Mouse (Mus musculus) hindbrain, postnatal 0 days (tissue): Measurements from ENCODE around the gene Rundc3a. TPM values are rescaled to one million over a fixed set of nuclear protein-coding genes. Genes with fewer than 3 reads are reported as not detected.

ENCODE experiments used
- ATAC-seq: fragments of 200-750 bp; cut with Nextera tagmentation; 2 replicates; pipeline ENCODE4 v1.8.0; 2017; ENCODE audit warnings: mild to moderate bottlenecking, moderate TSS enrichment, moderate library complexity
- DNase-seq: peaks from one replicate; pipeline ENCODE4 v3.0.0-alpha.2; 2015; ENCODE audit warnings: low spot score
- H3K27ac ChIP-seq: fragments of 300-500 bp; sonication (generic); 2 replicates; pipeline ENCODE4 v1.5.1; 2014; ENCODE audit warnings: mild to moderate bottlenecking
- H3K27me3 ChIP-seq: fragments of 300-500 bp; sonication (generic); 2 replicates; pipeline ENCODE4 v1.6.1; 2014; ENCODE audit warnings: low read length, mixed read lengths; ENCODE audit not compliant: insufficient read depth
- H3K36me3 ChIP-seq: fragments of 300-500 bp; sonication (generic); 2 replicates; pipeline ENCODE4 v1.6.1; 2014; ENCODE audit warnings: low read length, mixed read lengths; ENCODE audit not compliant: insufficient read depth
- H3K4me1 ChIP-seq: fragments of 300-500 bp; sonication (generic); 2 replicates; pipeline ENCODE4 v1.6.1; 2014; ENCODE audit warnings: antibody characterized with exemption, low read length, mixed read lengths; ENCODE audit not compliant: insufficient read depth
- H3K4me2 ChIP-seq: fragments of 300-500 bp; sonication (generic); 2 replicates; pipeline ENCODE4 v1.6.1; 2014; ENCODE audit warnings: low read depth, mild to moderate bottlenecking, low read length, moderate library complexity, mixed read lengths
- H3K4me3 ChIP-seq: fragments of 300-500 bp; sonication (generic); 2 replicates; pipeline ENCODE4 v1.5.1; 2014; ENCODE audit warnings: low read length
- H3K9ac ChIP-seq: fragments of 300-500 bp; sonication (generic); replicated peaks from 2 replicates; pipeline ENCODE4 v1.6.1; 2014; ENCODE audit warnings: mild to moderate bottlenecking, low read length, moderate library complexity, mixed read lengths
- H3K9me3 ChIP-seq: fragments of 300-500 bp; sonication (generic); 2 replicates; pipeline ENCODE4 v1.6.1; 2016; ENCODE audit warnings: low read length, mixed read lengths
- CTCF ChIP-seq: IDR thresholded peaks from 2 replicates; pipeline ENCODE4 v1.5.1; 2016; ENCODE audit warnings: antibody characterized with exemption, control low read depth, low read depth
- WGBS: fragments of 180-500 bp; shearing (Covaris S2); extraction: QIAGEN DNeasy Blood & Tissue Kit; methylation state at CpG from one replicate; pipeline ENCODE4 v1.1.7; 2014; 5-methylcytosine and 5-hydroxymethylcytosine counted together
- polyA plus RNA-seq: library from polyadenylated mRNA; unstranded; fragments of >200 nt; fragmentation: Nextera tagmentation; extraction: Ambion mirVana; gene quantifications from 2 replicates; pipeline ENCODE4 v1.2.1, GENCODE M21; 2015
- total RNA-seq: library from RNA; depleted of rRNA; stranded (reverse); fragments of >200 nt; gene quantifications from 2 replicates; pipeline ENCODE4 v1.2.3, GENCODE M21; 2014

Rundc3a gene
- total and polyA plus RNA-seq, 2 experiments from 2014 or later: 114 to 310 TPM

DNA sequence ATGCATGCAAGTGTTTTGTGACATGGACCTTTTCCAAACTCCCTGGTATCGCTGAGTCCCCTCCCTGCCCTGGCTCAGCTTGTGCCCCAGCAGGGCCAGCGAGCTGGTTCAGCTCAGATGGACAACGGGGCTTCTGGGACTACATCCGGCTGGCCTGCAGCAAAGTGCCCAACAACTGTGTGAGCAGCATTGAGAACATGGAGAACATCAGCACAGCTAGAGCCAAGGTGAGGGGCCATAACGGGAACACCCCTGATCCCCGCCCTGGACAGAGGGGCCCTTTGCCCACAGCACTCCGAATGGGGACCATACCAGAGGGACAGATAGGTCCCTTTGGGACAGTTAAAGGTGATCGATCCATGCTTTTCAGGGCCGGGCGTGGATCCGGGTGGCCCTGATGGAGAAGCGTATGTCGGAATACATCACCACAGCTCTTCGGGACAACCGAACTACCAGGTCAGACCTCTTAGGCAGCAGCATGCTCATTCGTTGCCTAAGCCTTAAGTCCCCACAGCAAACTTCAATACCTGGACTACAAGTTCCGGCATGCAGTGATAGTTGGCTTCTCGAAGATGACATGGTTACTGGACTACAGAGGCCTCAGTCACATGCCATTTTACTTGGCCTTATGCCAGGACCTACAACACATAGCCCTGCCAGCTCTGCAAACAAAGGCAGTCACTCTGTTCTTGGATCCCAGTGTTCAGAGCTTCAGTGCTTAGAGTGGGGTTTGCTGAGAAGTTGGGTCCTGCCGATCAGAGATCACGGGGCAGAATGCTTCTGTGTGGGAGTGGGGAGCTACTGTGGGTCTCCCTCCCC is 5.0 kb downstream of the Rundc3a start:
- Histone ChIP-seq H3K36me3 (peaks cover 33% of the 10 kb centered on the region), H3K9me3 (no peaks in the 10 kb centered on the region), H3K9ac (no peak overlapping the region), H3K4me3 (no peak overlapping the region), H3K4me2 (no peak overlapping the region), H3K27ac (no peak overlapping the region), H3K27me3 (no peaks in the 10 kb centered on the region), H3K4me1 (peaks cover 27% of the 10 kb centered on the region)
- WGBS: 70% methylated on average over 20 of the region's 20 CpGs
- ATAC-seq (peak; percentile 41; the same call in 1 of the 2 replicates), DNase-seq (peak; percentile 83)
- no peak for TF ChIP-seq CTCF

DNA sequence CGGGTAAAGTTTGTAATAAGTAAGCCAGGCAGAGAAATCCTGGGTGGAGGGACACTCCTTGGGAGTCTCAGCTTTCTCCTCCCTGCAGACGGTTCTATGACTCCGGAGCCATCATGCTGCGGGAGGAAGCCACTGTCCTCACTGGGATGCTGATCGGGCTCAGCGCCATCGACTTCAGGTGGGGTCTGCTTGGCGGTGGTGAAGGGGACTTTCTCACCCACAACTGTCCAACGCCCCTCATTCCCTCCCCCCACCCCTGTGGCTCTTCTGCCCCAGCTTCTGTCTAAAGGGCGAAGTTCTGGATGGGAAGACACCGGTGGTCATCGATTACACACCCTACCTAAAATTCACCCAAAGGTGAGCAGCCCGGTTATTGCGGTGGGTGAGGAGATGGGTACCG is 5.9 kb downstream of the Rundc3a start:
- Histone ChIP-seq H3K9ac (no peak overlapping the region), H3K9me3 (no peaks in the 10 kb centered on the region), H3K36me3 (peaks cover 42% of the 10 kb centered on the region), H3K27me3 (no peaks in the 10 kb centered on the region), H3K4me2 (no peak overlapping the region), H3K4me3 (no peak overlapping the region), H3K27ac (no peak overlapping the region), H3K4me1 (peaks cover 25% of the 10 kb centered on the region)
- no peak for TF ChIP-seq CTCF
- ATAC-seq: no peak
- 31% methylated on average over 15 of the region's 15 CpGs for WGBS
- no peak for DNase-seq

DNA sequence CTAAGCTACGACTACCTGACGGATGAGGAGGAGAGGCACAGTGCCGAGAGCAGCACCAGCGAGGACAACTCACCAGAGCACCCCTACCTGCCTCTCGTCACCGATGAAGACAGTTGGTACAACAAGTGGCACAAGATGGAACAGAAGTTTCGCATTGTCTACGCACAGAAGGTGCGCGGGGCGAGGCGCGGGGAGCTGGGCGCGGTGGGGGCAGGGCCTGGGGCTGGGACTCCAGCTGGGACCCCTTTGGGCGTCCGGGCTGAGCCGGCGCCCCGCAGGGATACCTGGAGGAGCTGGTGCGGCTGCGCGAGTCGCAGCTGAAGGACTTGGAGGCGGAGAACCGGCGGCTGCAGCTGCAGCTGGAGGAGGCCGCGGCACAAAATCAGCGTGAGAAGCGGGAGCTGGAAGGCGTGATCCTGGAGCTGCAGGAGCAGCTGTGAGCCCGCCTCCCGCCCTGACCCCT is 6.4 kb downstream of the Rundc3a start:
- H3K36me3 ChIP-seq: peaks cover 48% of the 10 kb centered on the region
- H3K4me2 ChIP-seq: no peak overlapping the region
- TF ChIP-seq CTCF: no peak
- peaks cover 19% of the 10 kb centered on the region for H3K4me1 ChIP-seq
- DNase-seq (no peak), ATAC-seq (no peak)
- H3K4me3 ChIP-seq: no peak overlapping the region
- no peak overlapping the region for H3K27ac ChIP-seq
- H3K9ac ChIP-seq: no peak overlapping the region
- H3K9me3 ChIP-seq: no peaks in the 10 kb centered on the region
- H3K27me3 ChIP-seq: no peaks in the 10 kb centered on the region
- WGBS: 9% methylated on average over 34 of the region's 34 CpGs

DNA sequence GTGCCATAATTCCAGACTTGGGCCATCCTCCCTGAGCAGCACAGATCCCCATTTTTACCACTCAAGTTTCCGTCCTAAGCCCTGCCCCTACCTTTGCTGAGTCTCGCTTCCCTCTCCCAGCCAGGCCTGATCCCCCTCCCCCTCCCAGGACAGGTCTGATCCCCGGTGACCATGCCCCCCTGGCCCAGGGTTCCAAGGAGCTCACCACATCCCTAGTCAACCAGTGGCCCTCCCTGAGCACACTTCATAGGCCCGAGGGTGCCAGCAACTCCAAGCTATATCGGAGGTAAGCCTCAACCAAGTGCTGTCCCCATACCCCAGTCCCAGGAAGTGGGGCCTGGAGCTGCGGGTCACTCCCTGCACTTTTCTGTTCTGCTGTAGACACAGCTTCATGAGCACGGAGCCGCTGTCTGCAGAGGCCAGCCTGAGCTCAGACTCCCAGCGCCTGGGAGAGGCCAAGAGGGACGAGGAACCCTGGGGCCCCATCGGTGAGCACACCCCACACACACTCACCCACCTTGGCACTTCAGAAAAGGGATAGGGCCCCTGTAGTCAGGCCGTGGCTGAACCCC is 7.4 kb downstream of the Rundc3a start:
- no peak for DNase-seq
- no peak overlapping the region for H3K9ac ChIP-seq
- no peak overlapping the region for H3K4me2 ChIP-seq
- no peak overlapping the region for H3K4me3 ChIP-seq
- H3K36me3 ChIP-seq: peaks cover 48% of the 10 kb centered on the region
- TF ChIP-seq CTCF: no peak
- H3K27ac ChIP-seq: no peak overlapping the region
- H3K27me3 ChIP-seq: no peaks in the 10 kb centered on the region
- H3K9me3 ChIP-seq: no peaks in the 10 kb centered on the region
- H3K4me1 ChIP-seq: peaks cover 11% of the 10 kb centered on the region
- 39% methylated on average over 12 of the region's 12 CpGs for WGBS
- ATAC-seq: no peak

DNA sequence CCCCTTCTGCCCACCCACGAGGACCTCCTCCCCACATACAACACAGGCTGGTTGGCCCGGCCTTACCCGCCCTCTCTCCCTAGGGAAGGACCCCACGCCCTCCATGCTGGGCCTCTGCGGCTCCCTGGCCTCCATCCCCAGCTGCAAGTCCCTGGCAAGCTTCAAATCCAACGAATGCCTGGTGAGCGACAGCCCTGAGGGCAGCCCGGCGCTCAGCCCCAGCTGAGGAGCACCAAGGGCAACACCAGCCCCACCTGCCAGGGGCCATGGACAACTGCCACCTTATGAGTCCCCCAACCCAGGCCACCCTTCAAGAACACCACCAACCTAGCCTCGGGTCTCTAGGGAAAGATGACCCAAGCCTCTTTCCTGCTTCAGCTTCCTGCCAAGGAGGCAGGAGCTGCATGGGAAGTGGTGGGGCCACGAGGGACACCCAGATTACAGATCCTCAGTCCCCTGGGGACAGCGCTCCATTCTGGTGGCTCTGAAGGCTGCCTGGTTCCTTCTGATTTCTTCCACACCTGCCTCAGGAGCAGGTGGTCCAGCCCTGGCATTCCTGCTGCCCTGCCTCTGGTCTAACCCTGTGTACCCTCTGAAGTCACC is 8.8 kb downstream of the Rundc3a start:
- peaks cover 12% of the 10 kb centered on the region; the same call in 1 of the 2 replicates for H3K4me1 ChIP-seq
- no peaks in the 10 kb centered on the region for H3K9me3 ChIP-seq
- ATAC-seq (no peak), DNase-seq (no peak)
- no peak overlapping the region for H3K9ac ChIP-seq
- no peak overlapping the region for H3K27ac ChIP-seq
- peaks cover 48% of the 10 kb centered on the region for H3K36me3 ChIP-seq
- no peak overlapping the region for H3K4me2 ChIP-seq
- H3K4me3 ChIP-seq: no peak overlapping the region
- TF ChIP-seq CTCF: no peak
- no peaks in the 10 kb centered on the region for H3K27me3 ChIP-seq
- 42% methylated on average over 12 of the region's 12 CpGs for WGBS

DNA sequence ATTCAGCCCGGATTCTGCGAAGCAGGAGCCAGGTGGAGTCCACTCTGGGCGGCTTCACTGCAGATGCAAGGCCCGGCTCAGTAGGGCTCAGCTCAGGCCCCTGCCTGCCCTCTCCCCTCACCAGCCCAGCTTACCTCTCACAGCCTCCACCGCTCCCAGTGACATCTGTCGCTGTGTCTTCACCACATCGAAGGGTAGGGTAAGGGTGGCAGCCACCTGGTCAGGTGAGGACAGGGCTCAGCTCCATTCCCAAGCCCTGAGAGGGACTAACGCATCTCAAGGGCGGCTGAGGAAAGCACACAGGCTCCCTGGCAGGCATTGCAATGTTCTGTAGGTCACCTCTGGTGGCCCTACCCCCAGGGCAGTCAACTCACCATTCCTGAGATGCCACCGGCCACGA is 10.5 kb downstream of the Rundc3a start:
- 92% methylated on average over 11 of the region's 11 CpGs for WGBS
- H3K4me3 ChIP-seq: no peak overlapping the region
- DNase-seq (no peak), ATAC-seq (no peak)
- no peak overlapping the region for H3K27ac ChIP-seq
- H3K9me3 ChIP-seq: no peaks in the 10 kb centered on the region
- peaks cover 17% of the 10 kb centered on the region for H3K4me1 ChIP-seq
- no peak for TF ChIP-seq CTCF
- H3K9ac ChIP-seq: no peak overlapping the region
- peaks cover 48% of the 10 kb centered on the region for H3K36me3 ChIP-seq
- H3K27me3 ChIP-seq: no peaks in the 10 kb centered on the region
- no peak overlapping the region for H3K4me2 ChIP-seq
